9 mouse cellular contexts compared by ENCODE assay signal in genomic region chr8:104339983-104340232, GRCm38 (mm10). TPM values are rescaled to one million over a fixed set of nuclear protein-coding genes. Genes with fewer than 3 reads are reported as not detected.
DNase-seq lines count a peak whose midpoint lies in the region; ATAC-seq and TF ChIP-seq lines count a peak whose summit lies in the region.
"Had no signal": no experiment of that assay in that cellular context is flagged by ENCODE, and none has a peak within 500 bp of the region (broad histone marks: within the 10 kb centered on the region; RNA-seq: fewer than 3 reads in every experiment).

No protein-coding gene starts in this region.

- WGBS in heart, embryonic 13.5 days, result 3% methylated on average over 6 of the region's 6 CpGs
- 4% methylated on average over 6 of the region's 6 CpGs for WGBS in forebrain, embryonic 15.5 days
- WGBS in liver, embryonic 16.5 days (ENCODE audit: insufficient replicate concordance), result 5% methylated on average over 6 of the region's 6 CpGs

- peak overlapping the region; percentile 83 for H3K4me2 ChIP-seq in heart, embryonic 13.5 days
- peak overlapping the region; percentile 81 for H3K4me2 ChIP-seq in forebrain, embryonic 15.5 days (replicated peaks)
- peak overlapping the region; percentile 60 for H3K4me2 ChIP-seq in liver, embryonic 16.5 days (ENCODE audit: low read depth, low read length)

- peak overlapping the region; percentile 96 for H3K9ac ChIP-seq in heart, embryonic 13.5 days
- peak overlapping the region; percentile 62 for H3K9ac ChIP-seq in ES-Bruce4 (ENCODE audit: low read depth, poor library complexity, severe bottlenecking)
- peak overlapping the region; percentile 56 for H3K9ac ChIP-seq in forebrain, embryonic 15.5 days (replicated peaks)
- H3K9ac ChIP-seq in liver, embryonic 16.5 days (ENCODE audit: low read depth, low read length), result peak overlapping the region; percentile 59; the same call in 1 of the 2 replicates

- no peak for TF ChIP-seq CTCF in ES-Bruce4 (IDR thresholded peaks at IDR 0.05; ENCODE audit: low read depth, low read length)

- no peak for TF ChIP-seq EP300 in ES-Bruce4 (IDR thresholded peaks at IDR 0.05; ENCODE audit: insufficient read depth, low read depth, low read length)

- H3K27me3 ChIP-seq in heart, embryonic 13.5 days (replicated peaks), result no peaks in the 10 kb centered on the region
- H3K27me3 ChIP-seq in ES-Bruce4 (ENCODE audit: control insufficient read depth, insufficient read depth, low read length, poor library complexity, severe bottlenecking), result no peaks in the 10 kb centered on the region; the same call in 1 of the 2 replicates
- no peaks in the 10 kb centered on the region for H3K27me3 ChIP-seq in forebrain, embryonic 15.5 days
- H3K27me3 ChIP-seq in liver, embryonic 16.5 days (ENCODE audit: control insufficient read depth, insufficient read depth, low read depth, low read length), result peaks cover 11% of the 10 kb centered on the region; the same call in 1 of the 2 replicates

- no peak for TF ChIP-seq POLR2A in ES-Bruce4 (IDR thresholded peaks at IDR 0.05; ENCODE audit: insufficient read depth, low read length)

- DNase-seq in heart, postnatal 25 days (ENCODE audit: low spot score), result no peak
- no peak for DNase-seq in urinary bladder, postnatal 36 days (ENCODE audit: low spot score in 2 of 2)
- no peak for DNase-seq in cerebellum, postnatal 10 days

- intact Hi-C loops in heart, postnatal 25 days (cut with DNase I), result loop anchor here (5.0 to 10.0 kb wide), 3 partner anchors 62 to 195 kb away; partner anchors contain the start of genes Car7 and Nae1

- peak overlapping the region; percentile 78 for H3K4me3 ChIP-seq in heart, embryonic 13.5 days
- peak overlapping the region; percentile 74 for H3K4me3 ChIP-seq in ES-Bruce4 (ENCODE audit: low read depth, low read length)
- H3K4me3 ChIP-seq in forebrain, embryonic 15.5 days, result peak overlapping the region; percentile 61
- H3K4me3 ChIP-seq in liver, embryonic 16.5 days (ENCODE audit: low read depth, low read length), result peak overlapping the region; percentile 61

- H3K27ac ChIP-seq in heart, embryonic 13.5 days (replicated peaks), result peak overlapping the region; percentile 94
- no peak overlapping the region for H3K27ac ChIP-seq in ES-Bruce4 (ENCODE audit: insufficient read depth, low read length)
- 0 out of 2 replicates have a peak overlapping the region, but pooled peaks have one; percentile 19 for H3K27ac ChIP-seq in forebrain, embryonic 15.5 days (replicated peaks)
- peak overlapping the region; percentile 53; the same call in 1 of the 2 replicates for H3K27ac ChIP-seq in liver, embryonic 16.5 days (ENCODE audit: low read length)

- H3K4me1 ChIP-seq in heart, embryonic 13.5 days, result peaks cover 46% of the 10 kb centered on the region
- H3K4me1 ChIP-seq in ES-Bruce4 (ENCODE audit: control insufficient read depth, insufficient read depth, low read length), result no peaks in the 10 kb centered on the region
- H3K4me1 ChIP-seq in forebrain, embryonic 15.5 days, result peaks cover 16% of the 10 kb centered on the region
- no peaks in the 10 kb centered on the region; the same call in 1 of the 2 replicates for H3K4me1 ChIP-seq in liver, embryonic 16.5 days (ENCODE audit: control insufficient read depth, low read depth, low read length)

- H3K36me3 ChIP-seq in heart, embryonic 13.5 days, result peaks cover 12% of the 10 kb centered on the region
- H3K36me3 ChIP-seq in ES-Bruce4 (ENCODE audit: control insufficient read depth, insufficient read depth, low read length, poor library complexity, severe bottlenecking), result no peaks in the 10 kb centered on the region
- H3K36me3 ChIP-seq in forebrain, embryonic 15.5 days, result no peaks in the 10 kb centered on the region
- H3K36me3 ChIP-seq in liver, embryonic 16.5 days (ENCODE audit: control insufficient read depth, insufficient read depth), result no peaks in the 10 kb centered on the region

- no peak for ATAC-seq in heart, embryonic 13.5 days (ENCODE audit: extremely low read depth, insufficient number of reproducible peaks, low FRiP score, low TSS enrichment)
- ATAC-seq in forebrain, embryonic 15.5 days (replicated peaks), result peak; percentile 8
- no peak for ATAC-seq in liver, embryonic 16.5 days (ENCODE audit: low read depth)
- no peak for ATAC-seq in granulocyte monocyte progenitor cell, adult 5-6 weeks (replicated peaks; ENCODE audit: poor library complexity, severe bottlenecking)

- H3K9me3 ChIP-seq in heart, embryonic 13.5 days, result no peaks in the 10 kb centered on the region
- H3K9me3 ChIP-seq in ES-Bruce4 (replicated peaks; ENCODE audit: control insufficient read depth, insufficient read depth, low read length, poor library complexity, severe bottlenecking), result no peaks in the 10 kb centered on the region
- H3K9me3 ChIP-seq in forebrain, embryonic 15.5 days, result no peaks in the 10 kb centered on the region
- no peaks in the 10 kb centered on the region for H3K9me3 ChIP-seq in liver, embryonic 16.5 days (replicated peaks; ENCODE audit: control insufficient read depth, low read length)

RNA-seq across cellular contexts. Expression of gene Cmtm3, which starts 0.7 kb away (rescaled TPM):
- polyA plus RNA-seq in heart, embryonic 13.5 days (2015; fragmentation: Nextera tagmentation; extraction: Ambion mirVana), result 95.9 and 100 TPM in 2 replicates
- 10 to 100 TPM; 14.6 to 19.4 TPM for total RNA-seq in heart, postnatal 25 days (2021)
- polyA plus RNA-seq in ES-Bruce4 (2011; ENCODE audit: insufficient read depth, insufficient read length, low read depth, missing spikeins), result 20.3 and 22.2 TPM in 2 replicates
- polyA plus RNA-seq in forebrain, embryonic 15.5 days (2015; fragmentation: Nextera tagmentation; extraction: Ambion mirVana), result 32.7 and 34.3 TPM in 2 replicates
- 17.6 and 18.9 TPM in 2 replicates for polyA plus RNA-seq in liver, embryonic 16.5 days (2015; fragmentation: Nextera tagmentation; extraction: Ambion mirVana)
- 37.4 and 54.3 TPM in 2 replicates for total RNA-seq in granulocyte monocyte progenitor cell, adult 5-6 weeks (2014; fragmentation: Nextera tagmentation)
- total RNA-seq in granulocyte monocyte progenitor cell, adult 5-6 weeks (2017), result 16.2 and 18.6 TPM in 2 replicates

RNA-seq across cellular contexts. Expression of gene Cmtm2b, which starts 17.9 kb away (rescaled TPM):
- not detected in 2 replicates for polyA plus RNA-seq in heart, embryonic 13.5 days (2015; fragmentation: Nextera tagmentation; extraction: Ambion mirVana)
- total RNA-seq in heart, postnatal 25 days (2021), result not detected
- not detected in 2 replicates for polyA plus RNA-seq in ES-Bruce4 (2011; ENCODE audit: insufficient read depth, insufficient read length, low read depth, missing spikeins)
- polyA plus RNA-seq in forebrain, embryonic 15.5 days (2015; fragmentation: Nextera tagmentation; extraction: Ambion mirVana), result not detected in 2 replicates
- polyA plus RNA-seq in liver, embryonic 16.5 days (2015; fragmentation: Nextera tagmentation; extraction: Ambion mirVana), result not detected in 2 replicates
- total RNA-seq in granulocyte monocyte progenitor cell, adult 5-6 weeks (2014; fragmentation: Nextera tagmentation), result not detected in 2 replicates
- total RNA-seq in granulocyte monocyte progenitor cell, adult 5-6 weeks (2017), result not detected in 2 replicates
- total RNA-seq: hematopoietic stem cell, adult 5-6 weeks had no signal

RNA-seq across cellular contexts. Expression of gene Gm11020, which starts 18.5 kb away (rescaled TPM):
- not detected in 2 replicates for polyA plus RNA-seq in heart, embryonic 13.5 days (2015; fragmentation: Nextera tagmentation; extraction: Ambion mirVana)
- total RNA-seq in heart, postnatal 25 days (2021), result not detected
- polyA plus RNA-seq in ES-Bruce4 (2011; ENCODE audit: insufficient read depth, insufficient read length, low read depth, missing spikeins), result not detected in 2 replicates
- polyA plus RNA-seq in forebrain, embryonic 15.5 days (2015; fragmentation: Nextera tagmentation; extraction: Ambion mirVana), result not detected in 2 replicates
- not detected in 2 replicates for polyA plus RNA-seq in liver, embryonic 16.5 days (2015; fragmentation: Nextera tagmentation; extraction: Ambion mirVana)
- total RNA-seq in granulocyte monocyte progenitor cell, adult 5-6 weeks (2014; fragmentation: Nextera tagmentation), result not detected in 2 replicates
- not detected in 2 replicates for total RNA-seq in granulocyte monocyte progenitor cell, adult 5-6 weeks (2017)
- total RNA-seq: hematopoietic stem cell, adult 5-6 weeks had no signal

RNA-seq across cellular contexts. Expression of gene Cmtm1, which starts 30.0 kb away (rescaled TPM):
- not detected in 2 replicates for polyA plus RNA-seq in heart, embryonic 13.5 days (2015; fragmentation: Nextera tagmentation; extraction: Ambion mirVana)
- total RNA-seq in heart, postnatal 25 days (2021), result not detected
- not detected in 2 replicates for polyA plus RNA-seq in ES-Bruce4 (2011; ENCODE audit: insufficient read depth, insufficient read length, low read depth, missing spikeins)
- polyA plus RNA-seq in forebrain, embryonic 15.5 days (2015; fragmentation: Nextera tagmentation; extraction: Ambion mirVana), result not detected in 2 replicates
- not detected in 2 replicates for polyA plus RNA-seq in liver, embryonic 16.5 days (2015; fragmentation: Nextera tagmentation; extraction: Ambion mirVana)
- not detected in 2 replicates for total RNA-seq in granulocyte monocyte progenitor cell, adult 5-6 weeks (2014; fragmentation: Nextera tagmentation)
- total RNA-seq in granulocyte monocyte progenitor cell, adult 5-6 weeks (2017), result not detected in 2 replicates
- total RNA-seq: hematopoietic stem cell, adult 5-6 weeks had no signal

RNA-seq across cellular contexts. Expression of gene Gm45711, which starts 30.0 kb away (rescaled TPM):
- polyA plus RNA-seq in heart, embryonic 13.5 days (2015; fragmentation: Nextera tagmentation; extraction: Ambion mirVana), result not detected in 2 replicates
- not detected for total RNA-seq in heart, postnatal 25 days (2021)
- polyA plus RNA-seq in ES-Bruce4 (2011; ENCODE audit: insufficient read depth, insufficient read length, low read depth, missing spikeins), result not detected in 2 replicates
- polyA plus RNA-seq in forebrain, embryonic 15.5 days (2015; fragmentation: Nextera tagmentation; extraction: Ambion mirVana), result not detected in 2 replicates
- not detected in 2 replicates for polyA plus RNA-seq in liver, embryonic 16.5 days (2015; fragmentation: Nextera tagmentation; extraction: Ambion mirVana)
- total RNA-seq in granulocyte monocyte progenitor cell, adult 5-6 weeks (2014; fragmentation: Nextera tagmentation), result not detected in 2 replicates
- total RNA-seq in granulocyte monocyte progenitor cell, adult 5-6 weeks (2017), result not detected in 2 replicates
- total RNA-seq: hematopoietic stem cell, adult 5-6 weeks had no signal
